Mouse (Mus musculus) embryo, embryonic 10 days (tissue): ENCODE results near the gene Srxn1.
A peak's percentile ranks its signal among the peaks of the same experiment; 100 is the strongest.
"Not testable (repeated sequence)": the region's sequence is repeated elsewhere in the genome, so short reads cannot be mapped to it uniquely, and the experiment has no call there.

Experiments
- DNase-seq: peaks from one replicate; pipeline ENCODE4 v3.0.0-alpha.2; 2015; ENCODE audit warnings: low spot score

Gene Srxn1

GRCm38 (mm10) chr2:152105318-152106224 is at the start of gene Srxn1:
Gene Srxn1, plus strand, starts transcription at chr2:152105516.
- peak; percentile 91 for DNase-seq

DNA sequence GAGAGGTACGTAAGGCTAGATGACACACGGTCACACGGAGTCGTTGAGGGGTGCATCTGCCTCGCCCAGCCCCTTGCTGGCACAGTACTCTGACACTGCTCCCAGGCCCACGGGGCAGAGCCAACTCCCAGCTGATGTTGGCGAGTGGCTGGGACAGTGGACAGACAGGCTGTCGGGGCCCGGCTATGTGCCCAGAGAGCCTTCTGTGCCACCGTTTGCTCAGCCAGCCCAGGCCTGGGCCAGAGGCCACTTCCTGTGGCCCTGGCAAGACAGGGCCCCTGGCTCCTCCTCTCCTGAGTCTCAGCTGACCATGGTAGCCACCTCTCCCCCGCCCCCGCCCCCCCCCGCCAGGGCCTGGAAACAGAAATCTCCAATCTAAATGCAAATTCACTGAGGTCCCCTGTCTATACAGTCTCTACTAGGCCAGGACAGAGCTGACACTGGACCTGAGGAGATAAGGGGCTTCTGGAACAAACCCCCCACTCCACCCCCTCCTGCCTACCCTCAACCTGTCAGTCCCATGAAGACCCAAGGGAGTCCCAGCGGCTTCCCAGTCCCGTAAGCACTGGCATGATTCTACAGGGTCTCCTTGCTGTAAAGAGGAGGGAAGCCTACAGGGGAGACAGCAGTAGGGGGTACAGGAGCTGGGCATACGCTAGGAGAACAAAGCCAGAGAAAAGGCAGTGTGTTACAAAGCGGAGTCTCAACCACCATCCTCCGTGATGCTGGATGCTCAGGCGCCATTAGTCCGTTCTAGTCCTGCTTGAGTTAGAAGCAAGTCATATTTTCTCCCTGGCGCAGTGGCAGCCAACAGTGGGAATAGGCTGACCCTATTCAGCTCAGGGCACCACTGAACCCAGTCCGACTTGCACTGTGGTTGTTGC is 48.7 kb upstream of the Srxn1 start:
- DNase-seq = no peak

DNA sequence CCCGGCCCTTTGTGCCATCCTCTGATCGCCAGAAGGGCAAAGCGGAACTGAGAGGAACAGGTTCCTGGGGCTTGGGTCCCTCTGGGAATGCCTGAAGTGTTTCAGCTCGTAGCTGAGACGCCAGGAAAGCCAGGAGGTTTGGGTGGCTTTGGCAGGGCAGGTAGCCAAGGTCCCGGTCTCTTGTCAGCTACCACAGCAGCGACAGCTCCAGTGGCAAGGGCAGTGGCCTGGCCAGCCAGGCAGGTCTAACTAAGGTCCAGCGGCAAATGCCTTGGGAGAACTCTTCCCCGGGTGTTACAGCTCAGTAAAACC is 48.1 kb upstream of the Srxn1 start:
- no peak for DNase-seq

GRCm38 (mm10) chr2:152062817-152063216 is 42.5 kb upstream of the Srxn1 start:
- DNase-seq = not testable (repeated sequence)

- DNase-seq = peak; percentile 56
These were observed 36.5 kb upstream of the Srxn1 start for GRCm38 (mm10) chr2:152068660-152069433.

GRCm38 (mm10) chr2:152069434-152069786 is 35.9 kb upstream of the Srxn1 start:
- DNase-seq = no peak

- no peak for DNase-seq
These were observed 35.4 kb upstream of the Srxn1 start for GRCm38 (mm10) chr2:152069941-152070340.

DNA sequence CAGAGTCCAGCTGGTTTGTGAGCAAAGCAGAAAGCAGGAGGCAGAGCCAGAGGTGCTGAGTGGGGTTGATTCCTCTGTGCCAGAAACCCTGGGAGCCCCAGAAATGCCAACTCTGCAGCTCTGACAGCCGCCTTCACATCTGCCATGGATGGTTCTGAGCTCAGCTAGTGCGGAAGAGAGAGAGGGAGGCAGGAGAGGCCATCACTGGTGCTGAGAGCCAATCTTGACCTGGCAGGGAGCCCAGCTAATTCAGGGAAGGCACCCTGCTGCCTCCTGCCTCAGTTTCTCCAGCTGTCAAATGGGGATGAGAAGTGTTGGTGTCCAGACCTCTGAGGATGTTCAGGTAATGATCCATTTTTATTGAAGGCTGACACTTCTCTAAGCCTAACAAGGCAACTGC is 30.8 kb upstream of the Srxn1 start:
- DNase-seq = no peak

DNA sequence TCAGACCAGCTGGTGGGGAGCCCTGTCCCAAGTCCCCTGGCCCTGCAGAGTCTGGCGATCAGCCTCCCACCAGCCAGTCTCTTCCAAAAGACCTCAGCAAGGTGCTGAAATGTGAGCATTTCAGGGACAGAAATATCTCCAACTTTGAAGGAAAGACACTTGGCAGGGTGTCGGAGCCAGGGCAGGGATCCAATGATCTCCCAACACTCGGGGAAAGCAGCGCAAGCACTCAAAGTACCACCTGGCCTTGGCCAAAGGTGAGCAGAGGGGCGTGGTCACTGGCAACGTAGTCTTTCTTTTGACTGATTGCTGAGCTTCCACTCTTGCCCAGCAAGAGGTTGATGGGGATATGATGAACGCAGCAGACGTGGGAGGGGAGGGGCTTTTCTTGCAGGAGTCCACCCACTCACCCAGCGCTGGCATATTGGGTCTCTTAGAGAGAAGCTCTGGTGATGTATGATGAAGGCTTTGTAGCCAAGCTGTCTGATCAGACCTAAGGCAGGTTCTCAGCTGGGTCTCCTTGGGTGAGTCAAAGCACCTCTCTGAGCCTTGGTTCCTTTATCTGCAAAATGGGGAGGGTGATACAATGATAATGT is 29.9 kb upstream of the Srxn1 start:
- no peak for DNase-seq

GRCm38 (mm10) chr2:152077337-152077736 is 28.0 kb upstream of the Srxn1 start:
- no peak for DNase-seq

GRCm38 (mm10) chr2:152080685-152081541 is 24.4 kb upstream of the Srxn1 start, which contains the start of gene Scrt2:
Gene Scrt2, plus strand, starts transcription at chr2:152081529.
- peak; percentile 57 for DNase-seq

DNA sequence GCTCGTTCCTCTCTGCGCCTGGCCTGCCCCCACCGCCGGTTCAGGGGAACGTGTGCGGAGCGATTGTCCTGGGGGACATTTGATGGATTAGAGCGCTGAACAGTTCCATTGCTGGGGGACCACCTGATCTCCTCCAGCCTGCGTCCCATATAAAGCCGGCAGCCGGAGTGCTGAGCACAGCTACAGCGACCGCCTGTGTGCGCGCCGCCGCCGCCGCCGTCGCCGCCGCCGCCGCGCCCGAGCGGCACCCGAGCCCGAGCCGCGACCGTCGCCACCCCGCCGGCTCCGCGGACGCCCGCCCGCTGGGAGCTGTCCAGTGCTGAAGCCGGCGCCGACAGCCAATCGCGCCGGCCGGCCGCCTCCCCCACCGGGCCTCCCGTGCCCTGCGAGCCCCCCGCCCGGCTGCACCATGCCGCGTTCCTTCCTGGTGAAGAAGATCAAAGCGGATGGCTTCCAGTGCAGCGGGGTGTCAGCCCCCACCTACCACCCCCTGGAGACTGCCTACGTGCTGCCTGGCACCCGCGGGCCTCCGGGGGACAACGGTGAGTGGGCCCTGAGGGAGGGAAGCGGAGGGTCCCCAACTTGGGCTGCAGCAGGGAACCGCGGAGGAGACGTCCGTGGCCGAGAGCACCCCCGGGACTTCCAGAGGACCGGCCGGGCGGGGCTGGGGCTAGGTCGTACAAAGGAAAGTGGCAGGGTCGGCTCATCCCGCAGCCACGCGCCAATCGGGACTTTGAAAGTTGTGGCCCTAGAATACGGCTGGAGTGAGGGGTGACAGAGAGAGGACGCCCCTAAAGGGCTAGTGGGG is 23.5 kb upstream of the Srxn1 start:
- peak; percentile 76 for DNase-seq

DNA sequence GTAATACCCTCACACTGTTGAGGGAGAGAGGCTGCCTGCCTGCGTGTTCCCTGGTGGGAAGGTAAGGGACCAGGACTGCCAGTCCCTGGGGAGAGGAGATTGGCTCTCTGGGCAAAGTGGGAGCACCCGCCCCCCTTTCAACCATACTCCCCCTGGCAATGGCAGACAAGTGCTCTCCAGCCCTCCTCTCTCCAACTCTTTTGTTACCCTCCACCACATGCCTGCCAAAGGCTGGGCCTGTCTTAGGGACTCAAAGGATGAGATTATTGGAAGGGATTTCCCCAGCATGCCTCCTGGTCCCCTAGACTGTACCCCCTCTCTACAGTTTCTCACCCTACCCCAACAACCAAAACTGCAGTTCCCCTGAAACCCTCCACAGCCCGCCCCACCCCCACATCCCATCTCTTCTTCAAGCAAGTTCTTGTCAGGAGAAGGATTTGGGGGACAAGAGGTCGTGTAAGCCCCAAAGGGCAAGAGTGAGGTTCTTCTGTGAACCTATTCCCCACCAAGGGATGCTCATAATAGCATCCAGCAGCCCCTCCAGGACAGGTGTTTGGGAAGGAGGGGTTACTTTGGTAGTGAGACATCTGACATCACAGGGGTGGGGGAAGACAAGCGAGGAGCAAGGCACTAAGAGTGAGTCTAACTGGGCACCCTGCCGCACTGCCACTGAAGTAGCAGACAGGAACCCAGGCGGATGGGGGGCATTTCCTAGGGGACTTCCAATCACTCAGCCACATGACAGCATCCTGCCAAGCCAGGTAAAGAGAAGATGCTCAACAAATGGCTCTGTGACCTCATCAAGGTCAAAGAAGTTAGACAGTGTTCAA is 22.6 kb upstream of the Srxn1 start:
- DNase-seq = no peak

DNA sequence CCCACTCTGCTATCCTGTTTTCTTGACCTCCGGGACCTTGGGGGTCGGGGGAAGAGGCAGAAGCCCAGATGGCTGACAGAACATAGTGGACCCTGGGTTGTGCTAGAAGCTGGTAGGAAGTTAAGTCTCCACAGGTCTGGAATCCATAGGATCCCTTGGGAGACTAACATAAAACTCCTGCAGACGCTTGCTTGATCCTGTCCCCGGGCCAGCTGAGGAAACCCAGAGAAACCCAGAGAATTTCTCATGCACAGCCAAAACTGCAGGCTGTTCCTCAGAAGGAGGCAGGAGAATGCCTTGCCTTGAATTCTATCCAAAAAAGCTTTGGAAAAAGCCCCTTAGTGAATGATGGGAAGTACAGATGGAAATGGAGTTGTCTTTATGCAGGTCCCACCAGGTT is 21.9 kb upstream of the Srxn1 start:
- no peak for DNase-seq

DNA sequence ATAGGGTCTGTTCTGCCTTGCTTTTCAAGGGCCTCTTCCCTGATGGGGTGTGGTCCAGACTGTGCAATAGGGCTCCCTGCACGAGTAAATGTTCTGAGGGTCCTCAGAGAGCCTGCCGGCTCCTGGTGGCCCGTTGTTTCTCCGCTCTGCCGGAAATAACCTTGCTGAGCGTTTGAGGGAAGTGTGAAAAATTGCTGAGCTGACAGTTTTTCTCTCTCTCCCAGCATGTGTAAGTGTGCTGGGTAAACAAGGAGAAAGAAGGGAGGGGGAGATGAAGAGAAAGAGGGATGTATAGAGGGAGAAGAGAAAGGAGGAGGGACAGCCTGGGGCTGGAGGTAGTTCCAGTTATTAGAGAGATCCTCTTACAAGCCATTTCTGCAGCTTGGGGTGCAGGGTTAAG is 21.0 kb upstream of the Srxn1 start:
- no peak for DNase-seq

GRCm38 (mm10) chr2:152085414-152085813 is 19.9 kb upstream of the Srxn1 start:
- no peak for DNase-seq

- DNase-seq = no peak
These were observed 18.9 kb upstream of the Srxn1 start for GRCm38 (mm10) chr2:152086451-152086850.

DNA sequence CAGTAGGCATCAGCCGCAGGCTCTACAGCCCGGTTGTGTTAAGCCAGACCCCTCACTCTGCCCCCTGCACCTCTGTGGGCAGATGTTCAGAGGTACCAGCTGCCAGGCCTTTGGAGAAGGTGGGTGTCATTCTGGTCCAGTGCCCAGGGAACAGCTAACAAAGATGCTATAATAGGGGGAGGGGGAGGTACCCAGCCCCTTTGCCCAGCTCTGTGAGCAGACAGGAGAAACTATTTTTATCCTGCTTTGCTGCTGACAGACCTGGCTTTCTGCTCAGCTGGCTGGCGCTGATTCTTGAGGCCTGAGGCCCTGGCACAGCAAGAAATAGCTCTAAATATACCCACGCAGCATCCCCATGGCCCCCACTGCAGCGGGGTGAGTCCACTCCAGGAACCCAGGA is 18.2 kb upstream of the Srxn1 start:
- no peak for DNase-seq

DNA sequence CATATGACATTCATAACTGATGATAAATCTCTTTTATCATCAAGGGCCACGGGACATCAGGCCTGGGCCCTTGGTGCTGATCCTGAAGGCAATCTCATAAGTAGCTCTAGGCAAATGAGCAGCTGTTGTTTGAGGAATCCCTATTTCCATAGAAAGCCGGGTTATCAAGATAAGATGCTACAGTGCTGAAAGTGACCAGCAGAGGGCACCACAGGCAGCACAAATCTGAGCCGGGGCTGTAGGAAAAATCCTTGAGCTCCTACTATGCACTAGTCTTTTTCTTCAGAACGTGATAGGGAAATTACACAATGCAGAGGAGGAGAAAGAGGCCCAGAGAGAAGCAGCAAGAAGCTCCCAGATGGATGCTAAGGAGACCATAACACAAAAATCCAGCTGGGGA is 16.2 kb upstream of the Srxn1 start:
- peak; percentile 71 for DNase-seq
